Mouse (Mus musculus) ES-Bruce4 (cell line): ENCODE measurements at regions not wholly inside any gene's neighbourhood (a gene's known extent, or its start where the extent isn't known, plus 50 kb on each side); places are given as distances from the start of the nearest gene placed in this dataset.

ENCODE experiments used
- H3K27ac ChIP-seq: 2 replicates; pipeline ENCODE4 v1.5.1; 2012; ENCODE audit warnings: low read length, inconsistent platforms; ENCODE audit not compliant: insufficient read depth
- H3K27me3 ChIP-seq: 2 replicates; pipeline ENCODE4 v1.6.1; 2012; ENCODE audit warnings: mild to moderate bottlenecking, low read length, inconsistent platforms; ENCODE audit not compliant: control insufficient read depth, poor library complexity, insufficient read depth, severe bottlenecking
- H3K36me3 ChIP-seq: 2 replicates; pipeline ENCODE4 v1.6.1; 2012; ENCODE audit warnings: inconsistent platforms, mild to moderate bottlenecking, low read length, moderate library complexity; ENCODE audit not compliant: control insufficient read depth, poor library complexity, insufficient read depth, severe bottlenecking
- H3K4me1 ChIP-seq: one replicate; pipeline ENCODE4 v1.8.1; 2011; ENCODE audit warnings: low read length; ENCODE audit not compliant: control insufficient read depth, insufficient read depth
- H3K4me3 ChIP-seq: 2 replicates; pipeline ENCODE4 v1.5.1; 2011; ENCODE audit warnings: low read depth, mild to moderate bottlenecking, low read length
- H3K9ac ChIP-seq: 2 replicates; pipeline ENCODE4 v1.6.1; 2012; ENCODE audit warnings: low read depth, mild to moderate bottlenecking, inconsistent platforms; ENCODE audit not compliant: poor library complexity, severe bottlenecking
- H3K9me3 ChIP-seq: replicated peaks from 2 replicates; pipeline ENCODE4 v1.6.1; 2012; ENCODE audit warnings: mild to moderate bottlenecking, low read length, inconsistent platforms; ENCODE audit not compliant: control insufficient read depth, poor library complexity, insufficient read depth, severe bottlenecking
- CTCF ChIP-seq: IDR thresholded peaks from one replicate; pipeline ENCODE4 v1.8.1; 2011; ENCODE audit warnings: low read depth, low read length
- EP300 ChIP-seq: IDR thresholded peaks from 2 replicates; pipeline ENCODE4 v1.6.1; 2011; ENCODE audit warnings: low read depth, low read length; ENCODE audit not compliant: insufficient read depth
- POLR2A ChIP-seq: IDR thresholded peaks from one replicate; pipeline ENCODE4 v1.8.1; 2011; ENCODE audit warnings: low read length; ENCODE audit not compliant: insufficient read depth

GRCm38 (mm10) chr5:74767993-74768392, 65.3 kb upstream of the Lnx1 start:
- Histone ChIP-seq H3K4me1 (no peaks in the 10 kb centered on the region), H3K36me3 (no peaks in the 10 kb centered on the region), H3K27me3 (no peaks in the 10 kb centered on the region; the same call in 1 of the 2 replicates), H3K9me3 (no peaks in the 10 kb centered on the region), H3K4me3 (no peak overlapping the region), H3K27ac (no peak overlapping the region), H3K9ac (no peak overlapping the region)
- TF ChIP-seq CTCF (no peak), POLR2A (no peak), EP300 (no peak)

GRCm38 (mm10) chr5:74766211-74766610, 63.5 kb upstream of the Lnx1 start:
- Histone ChIP-seq H3K9me3 (no peaks in the 10 kb centered on the region), H3K36me3 (no peaks in the 10 kb centered on the region), H3K9ac (no peak overlapping the region), H3K27ac (no peak overlapping the region), H3K4me3 (no peak overlapping the region), H3K27me3 (no peaks in the 10 kb centered on the region; the same call in 1 of the 2 replicates), H3K4me1 (no peaks in the 10 kb centered on the region)
- TF ChIP-seq EP300, result no peak
- TF ChIP-seq POLR2A, result no peak
- TF ChIP-seq CTCF, result no peak

DNA sequence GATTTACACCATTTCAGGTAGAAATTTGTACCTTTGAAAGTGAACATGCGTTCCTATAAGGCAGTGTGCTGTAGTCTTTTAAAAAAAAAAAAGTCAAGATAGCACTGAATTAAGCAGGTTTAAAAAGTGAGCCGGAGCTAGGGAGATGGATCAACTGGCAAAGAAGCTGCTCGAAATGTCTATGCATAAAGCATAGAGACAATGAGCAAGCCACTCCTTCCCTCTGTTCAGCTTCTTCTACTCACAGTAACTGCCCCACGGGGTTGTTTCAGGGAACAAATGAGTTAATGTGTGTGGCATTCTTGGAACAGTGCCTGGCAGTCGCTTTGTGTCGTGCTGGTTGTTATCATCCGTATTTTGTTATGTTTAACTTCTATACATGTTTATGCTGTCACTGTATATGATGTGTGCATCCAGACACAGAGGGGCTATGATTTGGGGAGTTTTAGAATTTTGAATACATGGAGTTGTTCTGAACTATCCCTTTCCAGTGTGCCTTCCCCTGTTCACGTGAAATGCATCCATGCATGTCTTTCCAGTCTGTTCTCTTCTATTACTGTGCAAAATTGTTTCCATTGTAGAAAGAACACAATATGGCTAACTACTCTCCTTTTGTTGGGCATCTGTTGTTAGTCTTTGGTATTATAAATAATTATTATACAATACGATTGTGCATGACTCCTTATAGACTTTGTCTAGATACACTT, 62.5 kb upstream of the Lnx1 start:
- Histone ChIP-seq H3K27ac (no peak overlapping the region), H3K9ac (no peak overlapping the region)
- TF ChIP-seq CTCF, result no peak
- no peak for TF ChIP-seq EP300
- no peak for TF ChIP-seq POLR2A

DNA sequence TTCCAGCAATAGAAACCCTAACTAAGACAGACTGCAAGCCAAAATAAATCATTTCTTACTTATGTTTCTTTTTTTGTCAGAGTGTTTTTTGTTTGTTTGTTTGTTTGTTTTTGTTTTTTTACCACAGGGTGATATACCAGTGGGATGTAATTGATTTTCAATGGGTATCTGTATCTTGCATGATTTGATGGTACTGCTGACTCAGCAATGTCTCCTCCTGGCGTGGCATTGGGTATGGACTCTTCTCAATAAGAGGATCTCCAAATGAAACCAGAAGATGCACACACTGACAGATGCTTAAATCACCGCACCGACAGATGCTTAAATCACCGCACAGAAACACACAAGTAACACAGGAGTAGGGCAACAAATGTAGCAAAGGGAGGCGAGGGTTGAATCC, 54.8 kb upstream of the Lnx1 start:
- no peak for TF ChIP-seq CTCF
- TF ChIP-seq POLR2A, result no peak
- TF ChIP-seq EP300, result no peak
- Histone ChIP-seq H3K4me3 (no peak overlapping the region), H3K36me3 (no peaks in the 10 kb centered on the region), H3K4me1 (no peaks in the 10 kb centered on the region), H3K9me3 (no peaks in the 10 kb centered on the region), H3K27me3 (no peaks in the 10 kb centered on the region), H3K9ac (no peak overlapping the region), H3K27ac (no peak overlapping the region)

More for the DNA sequence above, 62.5 kb upstream of the Lnx1 start:
- H3K4me1 ChIP-seq, result no peaks in the 10 kb centered on the region
- H3K36me3 ChIP-seq, result no peaks in the 10 kb centered on the region
- no peaks in the 10 kb centered on the region; the same call in 1 of the 2 replicates for H3K27me3 ChIP-seq
- H3K9me3 ChIP-seq, result no peaks in the 10 kb centered on the region
- H3K4me3 ChIP-seq, result no peak overlapping the region

GRCm38 (mm10) chr5:74752961-74753360, 50.2 kb upstream of the Lnx1 start:
- Histone ChIP-seq H3K9me3 (no peaks in the 10 kb centered on the region), H3K9ac (no peak overlapping the region), H3K27ac (no peak overlapping the region), H3K27me3 (no peaks in the 10 kb centered on the region), H3K4me3 (no peak overlapping the region), H3K4me1 (no peaks in the 10 kb centered on the region), H3K36me3 (no peaks in the 10 kb centered on the region)
- TF ChIP-seq EP300 (no peak), CTCF (no peak), POLR2A (no peak)
